Mouse (Mus musculus) thymus, postnatal 36 days (tissue): Measurements from ENCODE around the gene Spry2.

Experiments
- DNase-seq, 2 experiments: peaks; one replicate each; pipeline ENCODE4 v3.0.0; 2022; ENCODE audit warnings: mixed read lengths in 2 of 2

The Spry2 gene

GRCm38 (mm10) chr14:105892941-105893622 is 3.5 kb downstream of the Spry2 start:
- DNase-seq, result no peak

GRCm38 (mm10) chr14:105890516-105891231 is 5.9 kb downstream of the Spry2 start:
- DNase-seq, result no peak

GRCm38 (mm10) chr14:105886643-105887374 is 9.8 kb downstream of the Spry2 start:
- no peak for DNase-seq

GRCm38 (mm10) chr14:105885249-105885648 is 11.4 kb downstream of the Spry2 start:
- no peak for DNase-seq

GRCm38 (mm10) chr14:105883215-105883614 is 13.4 kb downstream of the Spry2 start:
- DNase-seq, result no peak

- DNase-seq, result no peak
These were observed 18.3 kb downstream of the Spry2 start for GRCm38 (mm10) chr14:105878359-105878758.

GRCm38 (mm10) chr14:105876375-105876774 is 20.2 kb downstream of the Spry2 start:
- DNase-seq, result no peak

GRCm38 (mm10) chr14:105870370-105870936 is 26.2 kb downstream of the Spry2 start:
- DNase-seq, result no peak

- DNase-seq, result no peak
These were observed 31.2 kb downstream of the Spry2 start for GRCm38 (mm10) chr14:105865381-105865938.

GRCm38 (mm10) chr14:105862199-105862598 is 34.4 kb downstream of the Spry2 start:
- DNase-seq, result no peak

- DNase-seq, result no peak
These were observed 35.7 kb downstream of the Spry2 start for GRCm38 (mm10) chr14:105860920-105861319.

GRCm38 (mm10) chr14:105860276-105860675 is 36.3 kb downstream of the Spry2 start:
- DNase-seq, result no peak

GRCm38 (mm10) chr14:105859876-105860275 is 36.7 kb downstream of the Spry2 start:
- no peak for DNase-seq

- no peak for DNase-seq
These were observed 37.3 kb downstream of the Spry2 start for GRCm38 (mm10) chr14:105859368-105859767.

GRCm38 (mm10) chr14:105858935-105859334 is 37.7 kb downstream of the Spry2 start:
- no peak for DNase-seq

- DNase-seq, result no peak
These were observed 45.1 kb downstream of the Spry2 start for GRCm38 (mm10) chr14:105851359-105852067.
